Mouse (Mus musculus) ovary, adult 18-20 months (tissue): ENCODE measurements around the gene Krt78.

ENCODE experiments used
- DNase-seq: peaks from one replicate; pipeline ENCODE4 v3.0.0; 2022; ENCODE audit warnings: low spot score, mixed read lengths

Krt78 gene

DNA sequence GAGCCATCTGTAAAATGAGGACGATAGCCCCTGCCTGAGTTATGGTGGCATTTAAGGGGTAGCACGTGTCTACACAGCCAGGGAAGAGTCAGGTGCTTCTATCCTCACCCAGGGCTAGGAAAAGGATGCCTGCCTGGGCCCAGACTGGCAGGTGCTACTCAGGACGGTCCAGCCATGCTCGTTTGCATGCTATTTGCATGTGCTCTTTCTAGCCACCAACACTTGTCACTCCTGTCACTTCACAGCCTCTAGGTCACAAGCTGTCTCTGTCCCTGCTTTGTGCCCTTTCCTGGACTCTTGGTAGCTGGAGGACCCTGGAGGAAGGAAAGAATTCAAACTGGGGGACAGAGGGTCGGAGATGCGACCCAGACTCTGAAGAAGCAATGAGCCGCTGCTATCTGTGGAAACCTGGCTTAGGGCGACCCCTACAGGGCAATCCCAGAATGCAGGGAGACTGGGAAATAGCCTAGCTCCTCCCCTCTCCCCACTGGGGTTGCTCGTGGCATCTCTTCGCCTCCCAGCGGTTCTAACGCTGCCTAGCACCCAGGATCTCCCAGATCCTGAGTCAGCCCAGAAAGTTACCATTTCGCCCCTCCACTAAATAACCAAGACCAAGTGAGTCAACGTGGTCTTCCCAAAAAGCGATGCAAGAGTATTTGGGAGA, 19.5 kb upstream of the Krt78 start:
- peak; percentile 77 for DNase-seq

- no peak for DNase-seq
These were observed 16.4 kb upstream of the Krt78 start for GRCm38 (mm10) chr15:101970536-101970935.

- DNase-seq, result peak; percentile 40
These were observed 12.7 kb upstream of the Krt78 start for GRCm38 (mm10) chr15:101966808-101967207.

DNA sequence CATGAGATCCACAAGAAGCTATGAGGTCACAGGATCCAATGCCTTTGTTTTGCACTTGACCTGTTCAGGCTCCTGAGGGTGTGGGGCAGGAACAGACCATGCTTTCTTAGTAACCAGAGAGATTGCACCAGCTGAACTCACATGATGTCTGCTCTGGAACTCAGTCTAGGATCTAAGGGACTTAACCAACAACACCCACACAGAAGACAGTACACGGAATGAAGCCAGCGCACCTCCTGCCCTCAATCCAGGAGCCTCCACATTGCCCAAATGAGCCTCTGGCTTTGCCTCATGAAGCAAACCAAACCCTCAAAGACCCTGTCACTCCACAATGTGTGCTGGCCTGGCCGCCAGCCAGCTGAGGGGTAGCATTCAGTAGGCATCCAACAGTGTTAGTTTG, 4.8 kb upstream of the Krt78 start:
- no peak for DNase-seq

DNA sequence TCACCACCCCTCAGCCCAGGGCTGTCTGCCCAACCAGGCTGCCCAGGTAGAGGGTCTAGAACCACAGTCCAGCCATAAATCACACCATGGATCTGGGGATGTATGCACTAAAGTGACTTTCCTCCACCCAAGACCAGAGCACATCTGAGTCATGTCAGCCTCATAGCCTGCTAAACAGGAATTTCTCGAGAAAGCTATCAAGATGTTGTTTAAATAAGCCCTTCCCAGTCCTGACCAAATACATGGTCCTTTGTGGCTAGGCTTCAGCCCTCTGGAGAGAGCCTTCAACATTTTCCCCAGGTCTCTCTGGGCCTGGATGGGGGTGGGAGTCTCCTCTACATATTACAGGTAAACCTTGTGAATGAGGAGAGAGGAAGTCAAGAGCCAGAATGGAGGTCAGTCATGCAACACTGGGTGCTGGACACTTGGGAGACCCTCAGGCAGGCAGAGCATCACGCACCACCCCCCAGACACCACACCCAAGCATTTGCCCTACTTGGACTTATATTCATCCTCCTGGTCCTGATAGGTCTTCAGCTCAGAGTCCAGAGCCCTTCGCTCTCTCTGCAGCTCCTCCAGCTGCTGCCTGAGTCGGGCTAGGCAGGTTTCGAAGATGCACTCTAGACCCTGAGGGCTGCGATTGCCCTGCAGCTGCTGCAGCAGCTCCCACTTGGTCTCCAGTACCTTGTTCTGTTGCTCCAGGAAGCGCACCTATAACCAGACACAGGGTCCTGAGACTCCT, 1.2 kb downstream of the Krt78 start:
- DNase-seq, result no peak

DNA sequence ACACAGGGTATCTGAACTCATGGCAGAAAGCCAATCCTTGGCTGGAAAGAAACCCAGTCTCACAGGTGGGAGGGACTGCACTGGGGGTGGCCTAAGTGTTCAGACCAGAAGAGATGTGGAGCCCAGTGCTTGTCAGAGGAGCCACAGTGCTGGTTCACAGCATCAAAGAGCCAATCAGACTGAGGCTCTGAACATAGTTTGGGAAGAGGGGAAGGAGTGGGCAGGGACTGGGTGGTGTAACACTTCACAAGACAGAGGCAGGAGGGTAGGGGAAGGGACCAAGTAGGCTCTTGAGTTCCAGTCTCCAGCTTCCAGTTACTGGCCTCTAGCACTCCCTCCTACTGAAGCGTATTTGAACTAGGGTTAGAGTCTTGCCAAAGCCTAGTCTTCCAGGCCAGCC, 8.7 kb downstream of the Krt78 start:
- no peak for DNase-seq

- DNase-seq, result peak; percentile 69
These were observed 12.1 kb downstream of the Krt78 start for GRCm38 (mm10) chr15:101941948-101942347.

- no peak for DNase-seq
These were observed 13.7 kb downstream of the Krt78 start, which contains the start of gene Krt79 for GRCm38 (mm10) chr15:101940274-101940829. Gene Krt79 (minus strand): TSS chr15:101940324.

GRCm38 (mm10) chr15:101938600-101939308, 15.3 kb downstream of the Krt78 start:
- DNase-seq, result no peak

DNA sequence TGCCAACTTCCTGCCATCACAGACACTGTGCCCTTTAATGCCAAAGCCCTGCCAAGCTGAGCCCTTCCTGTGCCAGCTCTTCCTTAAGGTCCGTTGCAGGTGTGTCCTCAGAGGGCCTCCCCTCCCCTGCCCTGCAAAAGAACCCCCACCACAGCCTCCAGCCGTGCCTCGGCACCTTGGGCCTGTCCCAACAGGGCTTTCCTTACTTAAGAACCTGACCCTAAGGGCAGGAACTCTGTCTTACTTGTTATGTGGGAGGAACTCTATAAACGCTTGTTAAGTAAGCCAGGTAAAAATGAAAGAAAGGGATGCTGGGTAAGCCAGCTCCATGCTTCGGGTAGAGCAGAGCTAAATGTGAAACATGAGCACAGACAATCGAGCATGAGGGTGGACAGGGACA, 21.1 kb downstream of the Krt78 start:
- no peak for DNase-seq

GRCm38 (mm10) chr15:101929666-101930065, 24.4 kb downstream of the Krt78 start:
- no peak for DNase-seq

DNA sequence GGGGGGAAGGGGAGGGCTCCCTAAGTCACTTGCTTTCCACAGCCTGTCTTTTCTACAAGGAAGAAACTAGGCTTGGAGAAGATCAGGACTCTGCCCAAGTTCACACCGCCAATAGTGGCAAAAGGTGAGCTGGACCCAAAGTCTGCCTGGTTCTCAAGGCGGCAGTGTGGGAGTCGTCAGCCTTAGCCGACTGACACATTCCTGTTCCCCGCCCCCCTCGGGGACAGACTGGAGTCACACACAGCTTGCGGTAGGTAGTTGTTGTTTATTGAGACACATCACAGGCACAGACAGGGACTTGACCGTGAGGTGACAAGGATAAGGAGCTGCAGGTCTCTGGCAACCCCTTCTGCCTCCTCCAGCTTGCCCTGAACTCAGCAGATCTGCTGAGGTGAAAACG, 25.0 kb downstream of the Krt78 start:
- no peak for DNase-seq

DNA sequence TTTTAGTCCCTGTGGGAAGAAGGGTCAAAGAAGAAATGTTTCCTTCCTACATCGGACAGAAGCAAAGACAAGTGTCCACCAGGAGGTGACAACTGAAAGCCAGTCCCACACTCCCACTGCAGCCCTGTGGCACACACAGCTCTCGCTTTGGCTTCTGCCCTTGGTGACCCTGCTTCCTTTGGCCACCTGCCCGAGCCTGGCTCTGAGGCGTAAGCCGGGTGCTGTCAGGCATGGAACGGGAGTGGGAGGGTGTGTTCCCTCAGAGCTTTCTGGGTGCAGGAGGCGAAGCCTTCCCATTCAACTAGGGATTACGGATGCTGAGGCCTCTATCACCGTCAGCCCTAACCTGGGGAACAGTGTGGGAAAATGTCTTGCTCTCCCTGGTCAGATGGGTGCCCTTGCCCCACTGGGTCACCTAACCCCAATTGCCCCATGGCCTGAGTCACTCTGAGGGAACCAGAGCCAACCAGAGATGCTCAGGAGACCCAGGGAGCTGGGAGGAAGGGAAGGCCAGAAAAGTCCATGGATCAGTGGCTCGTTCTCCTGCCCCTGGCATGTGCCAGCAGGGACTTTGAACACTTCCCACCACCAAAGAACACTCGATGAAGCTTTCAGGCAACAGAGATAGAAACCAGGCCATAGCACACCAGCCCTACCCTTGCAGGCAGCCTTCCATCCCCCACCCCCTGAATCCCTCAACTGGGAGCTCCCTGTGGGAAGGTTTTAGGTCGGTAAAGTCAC, 26.6 kb downstream of the Krt78 start:
- peak; percentile 29 for DNase-seq

DNA sequence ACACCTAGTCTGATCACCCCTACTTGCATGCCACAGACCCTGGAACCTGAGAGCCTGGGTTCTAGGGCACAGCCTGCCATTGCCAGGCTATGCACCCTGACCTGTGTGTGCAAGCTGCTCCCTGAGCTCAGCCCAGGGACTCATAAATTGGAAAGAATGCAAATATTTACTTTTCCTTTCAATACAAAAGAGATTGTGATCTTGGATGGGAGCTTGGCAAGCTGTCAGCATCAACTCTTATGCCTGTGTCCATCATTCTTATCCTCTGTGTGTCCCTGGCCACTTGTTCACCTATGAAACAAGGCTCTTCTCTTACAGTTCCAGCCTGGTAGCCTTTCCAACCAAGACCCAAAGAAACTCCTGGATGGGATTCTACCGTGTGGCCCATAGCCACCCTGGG, 29.0 kb downstream of the Krt78 start:
- no peak for DNase-seq

DNA sequence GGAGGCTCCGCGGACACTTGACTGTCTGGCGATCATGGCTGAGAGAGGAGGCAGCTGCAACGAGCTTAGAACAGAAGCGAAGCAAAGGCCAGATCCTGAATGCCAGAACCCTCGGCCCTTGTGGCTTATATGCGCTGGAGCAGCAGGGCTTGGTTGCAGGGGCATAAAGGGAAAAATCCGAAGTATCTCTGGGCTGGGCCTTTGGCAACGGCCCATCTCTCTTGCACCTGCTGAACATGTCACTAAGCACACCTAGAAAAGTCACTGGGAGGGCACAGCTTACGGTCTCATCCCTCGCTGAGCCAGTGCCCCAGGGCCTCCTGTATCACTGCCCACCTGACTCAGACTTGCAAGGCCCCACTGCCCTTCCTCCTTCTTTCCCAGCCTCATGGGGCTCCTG, 29.5 kb downstream of the Krt78 start, which contains the start of gene Krt4:
TSS of gene Krt4 (minus strand) at position 101 of the 400 bp plus-strand sequence.
- DNase-seq, result no peak

DNA sequence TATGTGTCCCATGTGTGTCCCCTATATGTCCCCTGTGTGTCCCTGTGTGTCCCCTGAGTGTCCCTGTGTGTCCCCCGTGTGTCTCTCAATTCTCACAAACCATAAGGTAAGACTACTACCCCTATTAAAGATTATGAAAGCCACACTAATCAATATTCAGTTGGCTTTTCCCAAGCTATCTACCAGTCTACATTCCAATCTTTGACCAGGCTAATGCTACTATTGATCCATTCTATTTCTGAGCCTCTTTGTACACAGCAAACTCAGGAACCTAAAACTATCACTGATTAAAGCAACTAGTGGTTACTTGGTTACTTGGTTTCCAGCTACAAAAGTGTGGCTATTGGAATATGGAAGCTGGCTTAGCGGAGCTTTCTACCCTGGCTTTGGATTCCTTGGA, 31.8 kb downstream of the Krt78 start:
- DNase-seq, result no peak

DNA sequence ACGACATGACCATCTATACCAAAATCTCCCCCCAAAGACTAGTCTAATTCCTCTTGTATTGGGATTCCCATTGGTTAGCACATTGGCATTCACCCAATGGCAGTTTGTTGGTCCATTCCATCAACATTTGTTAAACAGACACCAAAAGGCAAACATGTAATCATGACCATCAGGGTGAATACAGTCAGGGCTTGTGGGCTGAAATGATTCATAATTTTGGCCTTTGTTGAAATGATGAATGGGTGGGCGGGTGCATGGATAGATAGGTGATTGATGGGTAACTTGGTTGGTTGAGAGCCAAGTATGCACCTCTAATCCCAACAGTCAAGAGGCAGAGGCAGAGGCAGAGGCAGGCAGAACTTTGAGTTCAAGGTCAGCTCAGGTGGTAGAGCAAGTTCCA, 38.0 kb downstream of the Krt78 start:
- no peak for DNase-seq

GRCm38 (mm10) chr15:101904849-101905248, 49.2 kb downstream of the Krt78 start:
- no peak for DNase-seq

GRCm38 (mm10) chr15:101902171-101903149, 51.6 kb downstream of the Krt78 start:
- DNase-seq, result no peak
